Mouse (Mus musculus) MEL (cell line): ENCODE measurements at regions not wholly inside any gene's neighbourhood (a gene's known extent, or its start where the extent isn't known, plus 50 kb on each side); places are given as distances from the start of the nearest gene placed in this dataset.

Experiments used
- DNase-seq: peaks from one replicate; pipeline ENCODE4 v3.0.0; 2011; ENCODE audit warnings: low read depth, low spot score
- H3K27ac ChIP-seq: 2 replicates; pipeline ENCODE4 v1.5.1; 2012; ENCODE audit warnings: low read depth, mild to moderate bottlenecking, control low read depth, low read length, moderate library complexity; ENCODE audit not compliant: control insufficient read depth
- H3K27me3 ChIP-seq, 2 experiments: fragments of 150-350 bp in 1 of 2; sonication (generic) in 1 of 2; 2 replicates each; pipeline ENCODE4 v1.6.1; 2012; ENCODE audit warnings: low read length in 2 of 2, mild to moderate bottlenecking in 2 of 2, improper control_type of control experiment in 1 of 2, moderate library complexity in 1 of 2; ENCODE audit not compliant: insufficient read depth in 2 of 2, control insufficient read depth in 1 of 2
- H3K36me3 ChIP-seq, 2 experiments: 2 replicates each; pipeline ENCODE4 v1.6.1; 2012 to 2014; ENCODE audit warnings: low read length in 2 of 2, improper control_type of control experiment in 1 of 2, inconsistent platforms in 1 of 2, mild to moderate bottlenecking in 1 of 2; ENCODE audit not compliant: insufficient read depth in 2 of 2, control insufficient read depth in 1 of 2
- H3K4me1 ChIP-seq, 2 experiments: fragments of 150-350 bp in 1 of 2; sonication (generic) in 1 of 2; 2 replicates each; pipeline ENCODE4 v1.6.1; 2012; ENCODE audit warnings: low read length in 2 of 2, improper control_type of control experiment in 1 of 2, mild to moderate bottlenecking in 1 of 2; ENCODE audit not compliant: insufficient read depth in 2 of 2, control insufficient read depth in 1 of 2
- H3K4me3 ChIP-seq, 2 experiments: fragments of 150-350 bp in 1 of 2; sonication (generic) in 1 of 2; 2 replicates each; pipeline ENCODE4 v1.5.1; 2012; ENCODE audit warnings: low read depth in 2 of 2, low read length in 2 of 2, mild to moderate bottlenecking in 2 of 2, moderate library complexity in 2 of 2, control low read depth in 1 of 2, improper control_type of control experiment in 1 of 2; ENCODE audit not compliant: control insufficient read depth in 1 of 2, insufficient read depth in 1 of 2
- H3K79me2 ChIP-seq: 2 replicates; pipeline ENCODE4 v1.6.1; 2012; ENCODE audit warnings: mild to moderate bottlenecking, low read length, moderate library complexity; ENCODE audit not compliant: control insufficient read depth, poor library complexity, insufficient read depth
- H3K9ac ChIP-seq: 2 replicates; pipeline ENCODE4 v1.6.1; 2012; ENCODE audit warnings: low read depth, mild to moderate bottlenecking, control low read depth, low read length, moderate library complexity; ENCODE audit not compliant: control insufficient read depth, poor library complexity, severe bottlenecking
- H3K9me3 ChIP-seq: fragments of 150-350 bp; sonication (generic); replicated peaks from 2 replicates; pipeline ENCODE4 v1.6.1; 2012; ENCODE audit warnings: mild to moderate bottlenecking, low read length, improper control_type of control experiment, moderate library complexity; ENCODE audit not compliant: insufficient read depth
- CHD2 ChIP-seq: IDR thresholded peaks from 2 replicates; pipeline ENCODE4 v1.6.1; 2011; ENCODE audit warnings: low read length, improper control_type of control experiment
- CTCF ChIP-seq, 3 experiments: IDR thresholded peaks in 2 of 3; conservative IDR thresholded peaks in 1 of 3; 2 replicates each; pipeline ENCODE4 v1.5.1; 2011 to 2012; ENCODE audit warnings: low read length in 3 of 3, low read depth in 2 of 3, mild to moderate bottlenecking in 2 of 3, improper control_type of control experiment in 1 of 3, inconsistent platforms in 1 of 3, mixed read lengths in 1 of 3, moderate library complexity in 1 of 3; ENCODE audit not compliant: control insufficient read depth in 1 of 3, insufficient read depth in 1 of 3, poor library complexity in 1 of 3, severe bottlenecking in 1 of 3
- ELF1 ChIP-seq: IDR thresholded peaks from 2 replicates; pipeline ENCODE4 v1.6.1; 2014; ENCODE audit warnings: low read depth, mild to moderate bottlenecking, inconsistent platforms, low read length, improper control_type of control experiment, moderate library complexity
- ETS1 ChIP-seq: IDR thresholded peaks from 2 replicates; pipeline ENCODE4 v1.6.1; 2012; ENCODE audit warnings: low read depth, mild to moderate bottlenecking, inconsistent platforms, low read length, improper control_type of control experiment, moderate library complexity
- GATA1 ChIP-seq: IDR thresholded peaks from 2 replicates; pipeline ENCODE4 v1.6.1; 2011; ENCODE audit warnings: low read depth, low read length, improper control_type of control experiment
- HCFC1 ChIP-seq: IDR thresholded peaks from 2 replicates; pipeline ENCODE4 v1.6.1; 2012; ENCODE audit warnings: low read depth, mild to moderate bottlenecking, inconsistent platforms, low read length, improper control_type of control experiment, moderate library complexity
- KAT2A ChIP-seq: conservative IDR thresholded peaks from 2 replicates; pipeline ENCODE4 v1.6.1; 2012; ENCODE audit warnings: low read depth, low read length, improper control_type of control experiment, inconsistent platforms
- MAX ChIP-seq: IDR thresholded peaks from 2 replicates; pipeline ENCODE4 v1.6.1; 2011; ENCODE audit warnings: low read length, improper control_type of control experiment
- MYC ChIP-seq: IDR thresholded peaks from 2 replicates; pipeline ENCODE4 v1.6.1; 2011; ENCODE audit warnings: low read depth, mild to moderate bottlenecking, low read length, improper control_type of control experiment, moderate library complexity
- POLR2AphosphoS2 ChIP-seq: IDR thresholded peaks from 2 replicates; pipeline ENCODE4 v1.6.1; 2011; ENCODE audit warnings: low read length, improper control_type of control experiment
- POLR2AphosphoS5 ChIP-seq: IDR thresholded peaks from 2 replicates; pipeline ENCODE4 v1.6.1; 2012; ENCODE audit warnings: low read depth, borderline replicate concordance, mild to moderate bottlenecking, inconsistent platforms, low read length, moderate library complexity, mixed read lengths
- RAD21 ChIP-seq: IDR thresholded peaks from 2 replicates; pipeline ENCODE4 v1.6.1; 2011; ENCODE audit warnings: mild to moderate bottlenecking, low read depth, low read length, improper control_type of control experiment
- RCOR1 ChIP-seq: IDR thresholded peaks from 2 replicates; pipeline ENCODE4 v1.6.1; 2012; ENCODE audit warnings: low read depth, mild to moderate bottlenecking, inconsistent platforms, low read length, improper control_type of control experiment
- SIN3A ChIP-seq: IDR thresholded peaks from 2 replicates; pipeline ENCODE4 v1.6.1; 2012; ENCODE audit warnings: low read length, improper control_type of control experiment, inconsistent platforms
- SMC3 ChIP-seq: IDR thresholded peaks from 2 replicates; pipeline ENCODE4 v1.6.1; 2011; ENCODE audit warnings: low read depth, low read length, improper control_type of control experiment
- TAL1 ChIP-seq: IDR thresholded peaks from 2 replicates; pipeline ENCODE4 v1.6.1; 2012; ENCODE audit warnings: mild to moderate bottlenecking, inconsistent platforms, low read length, moderate library complexity, mixed read lengths
- ZC3H11A ChIP-seq: IDR thresholded peaks from 2 replicates; pipeline ENCODE4 v1.6.1; 2012; ENCODE audit warnings: low read depth, mild to moderate bottlenecking, inconsistent platforms, low read length, improper control_type of control experiment
- ZMIZ1 ChIP-seq: IDR thresholded peaks from 2 replicates; pipeline ENCODE4 v1.6.1; 2012; ENCODE audit warnings: low read depth, mild to moderate bottlenecking, inconsistent platforms, low read length, improper control_type of control experiment, moderate library complexity
- ZNF384 ChIP-seq: IDR thresholded peaks from 2 replicates; pipeline ENCODE4 v1.6.1; 2012; ENCODE audit warnings: low read depth, mild to moderate bottlenecking, inconsistent platforms, low read length, improper control_type of control experiment

- Histone ChIP-seq H3K79me2 (no peaks in the 10 kb centered on the region), H3K9me3 (no peaks in the 10 kb centered on the region), H3K4me3 (no peak overlapping the region), H3K9ac (no peak overlapping the region), H3K36me3 (no peaks in the 10 kb centered on the region), H3K27me3 (peaks cover 0 to 5% of the 10 kb centered on the region in 2 experiments; a peak in 1 of 4 replicates), H3K27ac (no peak overlapping the region), H3K4me1 (no peaks in the 10 kb centered on the region)
- DNase-seq: no peak
- TF ChIP-seq MAX (no peak), POLR2AphosphoS2 (no peak), ETS1 (no peak), HCFC1 (no peak), KAT2A (no peak), TAL1 (no peak), ELF1 (no peak), MYC (no peak), SIN3A (no peak), ZC3H11A (no peak), RCOR1 (no peak), CTCF (IDR thresholded peaks at IDR 0.05 in 2 of 3, conservative IDR thresholded peaks at IDR 0.05 in 1 of 3; ENCODE audit: control insufficient read depth in 1 of 3, insufficient read depth in 1 of 3, low read depth in 2 of 3, low read length in 3 of 3, poor library complexity in 1 of 3, severe bottlenecking in 1 of 3) (no peak), ZNF384 (no peak), ZMIZ1 (no peak), RAD21 (no peak)
Measured at GRCm38 (mm10) chr9:61135917-61136316, 236.2 kb upstream of the Tle3 start.

- TF ChIP-seq RCOR1: no peak
- no peak for TF ChIP-seq POLR2AphosphoS5
- Histone ChIP-seq H3K4me1 (no peaks in the 10 kb centered on the region), H3K9ac (no peak overlapping the region), H3K9me3 (no peaks in the 10 kb centered on the region), H3K36me3 (no peaks in the 10 kb centered on the region), H3K79me2 (no peaks in the 10 kb centered on the region), H3K4me3 (no peak overlapping the region), H3K27me3 (no peaks in the 10 kb centered on the region; a peak in 1 of 4 replicates), H3K27ac (no peak overlapping the region)
- no peak for DNase-seq
Measured at GRCm38 (mm10) chr9:61138741-61139368, 233.3 kb upstream of the Tle3 start.

- Histone ChIP-seq H3K79me2 (no peaks in the 10 kb centered on the region), H3K27me3 (no peaks in the 10 kb centered on the region), H3K36me3 (no peaks in the 10 kb centered on the region)
- TF ChIP-seq GATA1 (no peak), CTCF (IDR thresholded peaks at IDR 0.05 in 2 of 3, conservative IDR thresholded peaks at IDR 0.05 in 1 of 3; ENCODE audit: control insufficient read depth in 1 of 3, insufficient read depth in 1 of 3, low read depth in 2 of 3, low read length in 3 of 3, poor library complexity in 1 of 3, severe bottlenecking in 1 of 3) (no peak), CHD2 (no peak), SMC3 (no peak), ELF1 (no peak)
- TF ChIP-seq, all 39 proteins: peak for 0
- H3K4me3 ChIP-seq: no peak overlapping the region
- no peaks in the 10 kb centered on the region for H3K4me1 ChIP-seq
- H3K27ac ChIP-seq: no peak overlapping the region
- no peaks in the 10 kb centered on the region for H3K9me3 ChIP-seq
- DNase-seq: no peak
- no peak overlapping the region for H3K9ac ChIP-seq
Measured at GRCm38 (mm10) chr9:61143101-61143500, 229.1 kb upstream of the Tle3 start.
